Mouse (Mus musculus): ENCODE results near the gene Ager. TPM values are rescaled to one million over a fixed set of nuclear protein-coding genes. Genes with fewer than 3 reads are reported as not detected.

Gene Ager
- total RNA-seq, 2 experiments from 2014 or later: 1.2 to 2.4 TPM

GRCm38 (mm10) chr17:34604061-34604508, 6.4 kb downstream of the Ager start, which contains the start of gene Agpat1:
TSS of gene Agpat1 (plus strand) at chr17:34604262.
- peak; percentile 96 to 97 for DNase-seq (ENCODE audit: low spot score in 2 of 2)

GRCm38 (mm10) chr17:34604511-34605237, 7.0 kb downstream of the Ager start:
- no peak for DNase-seq (ENCODE audit: low spot score in 2 of 2)

GRCm38 (mm10) chr17:34605609-34606008, 7.9 kb downstream of the Ager start:
- peak; percentile 99 for DNase-seq (ENCODE audit: low spot score in 2 of 2)

GRCm38 (mm10) chr17:34606186-34607039, 8.8 kb downstream of the Ager start:
- peak in 1 of 2 experiments; percentile 51 for DNase-seq (ENCODE audit: low spot score in 2 of 2)

GRCm38 (mm10) chr17:34607997-34608396, 10.3 kb downstream of the Ager start:
- DNase-seq (ENCODE audit: low spot score in 2 of 2): no peak

- DNase-seq (ENCODE audit: low spot score in 2 of 2): no peak
Measured at GRCm38 (mm10) chr17:34611050-34611449, 13.4 kb downstream of the Ager start.

GRCm38 (mm10) chr17:34613054-34613645, 15.5 kb downstream of the Ager start:
- DNase-seq (ENCODE audit: low spot score in 2 of 2): no peak

GRCm38 (mm10) chr17:34613830-34614229, 16.2 kb downstream of the Ager start:
- DNase-seq (ENCODE audit: low spot score in 2 of 2): no peak

GRCm38 (mm10) chr17:34615871-34616270, 18.2 kb downstream of the Ager start, which contains the start of gene Egfl8:
TSS of gene Egfl8 (minus strand) at chr17:34615971.
- no peak for DNase-seq (ENCODE audit: low spot score in 2 of 2)

- DNase-seq (ENCODE audit: low spot score in 2 of 2): peak; percentile 57 to 71
Measured at GRCm38 (mm10) chr17:34618999-34619398, 21.3 kb downstream of the Ager start.

- DNase-seq (ENCODE audit: low spot score in 2 of 2): no peak
Measured at GRCm38 (mm10) chr17:34621006-34621405, 23.3 kb downstream of the Ager start.

GRCm38 (mm10) chr17:34623161-34623560, 25.5 kb downstream of the Ager start:
- DNase-seq (ENCODE audit: low spot score in 2 of 2): no peak

- no peak for DNase-seq (ENCODE audit: low spot score in 2 of 2)
Measured at GRCm38 (mm10) chr17:34624981-34625380, 27.3 kb downstream of the Ager start.

GRCm38 (mm10) chr17:34626062-34626772, 28.6 kb downstream of the Ager start:
- no peak for DNase-seq (ENCODE audit: low spot score in 2 of 2)

- peak in 1 of 2 experiments; percentile 56 for DNase-seq (ENCODE audit: low spot score in 2 of 2)
Measured at GRCm38 (mm10) chr17:34626773-34627092, 29.1 kb downstream of the Ager start.

- peak; percentile 79 to 88 for DNase-seq (ENCODE audit: low spot score in 2 of 2)
Measured at GRCm38 (mm10) chr17:34627093-34627942, 29.7 kb downstream of the Ager start.

GRCm38 (mm10) chr17:34627943-34628643, 30.4 kb downstream of the Ager start, which contains the start of gene Ppt2:
TSS of gene Ppt2 (minus strand) at chr17:34628510.
- DNase-seq (ENCODE audit: low spot score in 2 of 2): peak; percentile 55 to 62

- DNase-seq (ENCODE audit: low spot score in 2 of 2): no peak
Measured at GRCm38 (mm10) chr17:34628644-34628967, 30.9 kb downstream of the Ager start.

- peak in 1 of 2 experiments; percentile 60 for DNase-seq (ENCODE audit: low spot score in 2 of 2)
Measured at GRCm38 (mm10) chr17:34629221-34629751, 31.6 kb downstream of the Ager start, which contains the start of gene Prrt1. TSS of gene Prrt1 (plus strand) at chr17:34629533.

Data from layer of hippocampus, postnatal 10 days (tissue).